Mouse (Mus musculus) erythroblast, embryonic 14.5 days (primary cell): ENCODE data around the gene Prkch.

Experiments used
- GATA1 ChIP-seq: IDR thresholded peaks from 2 replicates; pipeline ENCODE4 v1.6.1; 2012; ENCODE audit warnings: low read length, inconsistent platforms, mixed read lengths
- TAL1 ChIP-seq: IDR thresholded peaks from 3 replicates; pipeline ENCODE4 v1.6.1; 2012; ENCODE audit warnings: low read length, inconsistent platforms, mixed read lengths

GRCm38 (mm10) chr12:73604762-73605161, 20.2 kb downstream of the Prkch start:
- TF ChIP-seq GATA1 (no peak), TAL1 (no peak)
